Mouse (Mus musculus) E14TG2a.4 (cell line): ENCODE data around the gene Nek9.
A peak's percentile ranks its signal among the peaks of the same experiment; 100 is the strongest.

Experiments
- H3K27me3 ChIP-seq: 2 replicates; pipeline ENCODE4 v1.6.1; 2014; ENCODE audit warnings: low read length, control low read depth; ENCODE audit not compliant: insufficient read depth
- H3K36me3 ChIP-seq: 2 replicates; pipeline ENCODE4 v1.6.1; 2014; ENCODE audit warnings: low read length, control low read depth; ENCODE audit not compliant: insufficient read depth
- H3K4me1 ChIP-seq: replicated peaks from 2 replicates; pipeline ENCODE4 v1.6.1; 2014; ENCODE audit warnings: low read depth, low read length, control low read depth
- H3K4me3 ChIP-seq: replicated peaks from 2 replicates; pipeline ENCODE4 v1.5.1; 2014; ENCODE audit warnings: mild to moderate bottlenecking, low read length
- H3K9me3 ChIP-seq: 2 replicates; pipeline ENCODE4 v1.6.1; 2014; ENCODE audit warnings: low read length, control low read depth
- CTCF ChIP-seq: conservative IDR thresholded peaks from 2 replicates; pipeline ENCODE4 v1.5.1; 2014; ENCODE audit warnings: low read length
- NANOG ChIP-seq: IDR thresholded peaks from 2 replicates; pipeline ENCODE4 v1.6.1; 2014; ENCODE audit warnings: borderline replicate concordance, low read length, mixed read lengths
- POU5F1 ChIP-seq: IDR thresholded peaks from 2 replicates; pipeline ENCODE4 v1.6.1; 2014; ENCODE audit warnings: low read length, borderline replicate concordance

Nek9 gene

DNA sequence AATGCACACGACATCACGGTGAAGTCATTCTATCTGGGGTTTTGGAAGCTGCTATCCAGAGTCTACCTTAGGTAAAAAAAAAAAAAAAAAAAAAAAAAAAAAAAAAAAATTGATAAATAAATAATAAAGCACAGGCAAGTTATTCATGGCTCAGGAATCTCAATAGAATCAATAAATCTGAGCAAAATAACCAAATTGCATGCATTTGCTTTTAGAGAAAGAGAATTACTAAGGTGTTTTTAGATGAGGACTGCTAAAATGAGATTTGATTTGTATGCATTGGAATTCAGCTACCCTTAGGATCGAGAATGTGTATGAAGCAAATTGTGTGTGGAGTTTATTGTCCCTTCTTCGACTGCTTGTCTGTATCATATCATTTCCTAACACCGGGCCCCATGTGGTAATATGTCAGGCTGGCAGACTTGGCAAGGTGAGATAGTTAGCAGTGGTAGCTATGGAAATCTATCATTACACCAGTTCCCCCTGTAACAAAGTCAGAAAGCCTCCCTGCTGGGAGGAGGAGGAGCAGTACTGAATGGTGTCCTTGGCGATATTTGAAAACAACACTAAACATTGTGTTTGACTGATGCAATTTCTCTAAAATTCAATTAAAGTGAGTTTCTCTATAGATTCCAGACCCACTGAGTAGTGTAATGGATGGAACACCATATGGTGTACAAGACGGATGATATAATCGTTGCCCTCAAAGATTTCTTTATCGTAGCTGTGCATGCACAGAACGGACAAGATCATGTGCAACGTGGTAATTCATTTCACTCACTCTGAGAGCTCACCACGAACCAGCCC is 58.1 kb downstream of the Nek9 start:
- Histone ChIP-seq H3K27me3 (0 out of 2 replicates have a peak, but pooled peaks cover under 1% of the 10 kb centered on the region), H3K4me1 (peaks cover 41% of the 10 kb centered on the region), H3K36me3 (peaks cover 28% of the 10 kb centered on the region), H3K9me3 (no peaks in the 10 kb centered on the region), H3K4me3 (peak overlapping the region; percentile 90)
- TF ChIP-seq NANOG (no peak), CTCF (no peak), POU5F1 (no peak)

DNA sequence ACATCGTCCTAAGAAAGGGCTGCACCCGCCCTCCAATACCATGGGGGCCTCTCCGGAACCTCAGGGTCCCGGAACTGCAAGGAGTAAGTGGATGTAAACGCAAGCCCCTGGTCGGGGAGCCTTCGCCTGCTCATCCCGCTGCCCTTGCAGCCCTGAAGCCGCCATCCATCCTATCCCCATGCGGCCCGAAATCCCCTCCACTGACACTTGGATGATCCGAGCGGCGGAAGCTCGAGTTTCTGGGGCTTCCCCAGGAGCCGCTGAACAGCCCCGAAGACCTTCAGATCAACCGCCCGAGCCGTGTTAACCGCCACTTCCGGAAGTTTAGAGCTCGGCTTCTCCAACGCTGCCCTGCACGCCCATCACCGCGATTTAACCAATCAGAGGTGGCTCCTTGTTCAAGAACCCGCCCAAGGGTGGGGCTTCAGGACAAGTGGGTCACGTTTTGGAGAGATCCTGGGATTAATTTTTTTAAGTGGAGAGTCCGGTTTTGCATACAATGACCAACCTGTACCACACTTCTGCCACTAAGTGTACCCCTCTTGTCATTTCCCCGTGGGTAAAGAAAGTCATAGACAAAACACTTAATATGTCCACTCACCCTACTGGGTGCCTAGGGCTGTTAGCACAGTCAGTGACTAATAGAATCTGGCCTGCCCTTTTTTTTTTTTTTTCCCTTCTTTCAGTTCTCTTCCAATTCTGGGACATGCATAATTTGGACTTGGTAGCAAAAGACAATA is 58.9 kb downstream of the Nek9 start:
- no peaks in the 10 kb centered on the region for H3K9me3 ChIP-seq
- H3K36me3 ChIP-seq = peaks cover 33% of the 10 kb centered on the region
- peak overlapping the region; percentile 90 for H3K4me3 ChIP-seq
- H3K4me1 ChIP-seq = peaks cover 47% of the 10 kb centered on the region
- H3K27me3 ChIP-seq = no peaks in the 10 kb centered on the region
- TF ChIP-seq POU5F1 (no peak), NANOG (no peak), CTCF (no peak)

DNA sequence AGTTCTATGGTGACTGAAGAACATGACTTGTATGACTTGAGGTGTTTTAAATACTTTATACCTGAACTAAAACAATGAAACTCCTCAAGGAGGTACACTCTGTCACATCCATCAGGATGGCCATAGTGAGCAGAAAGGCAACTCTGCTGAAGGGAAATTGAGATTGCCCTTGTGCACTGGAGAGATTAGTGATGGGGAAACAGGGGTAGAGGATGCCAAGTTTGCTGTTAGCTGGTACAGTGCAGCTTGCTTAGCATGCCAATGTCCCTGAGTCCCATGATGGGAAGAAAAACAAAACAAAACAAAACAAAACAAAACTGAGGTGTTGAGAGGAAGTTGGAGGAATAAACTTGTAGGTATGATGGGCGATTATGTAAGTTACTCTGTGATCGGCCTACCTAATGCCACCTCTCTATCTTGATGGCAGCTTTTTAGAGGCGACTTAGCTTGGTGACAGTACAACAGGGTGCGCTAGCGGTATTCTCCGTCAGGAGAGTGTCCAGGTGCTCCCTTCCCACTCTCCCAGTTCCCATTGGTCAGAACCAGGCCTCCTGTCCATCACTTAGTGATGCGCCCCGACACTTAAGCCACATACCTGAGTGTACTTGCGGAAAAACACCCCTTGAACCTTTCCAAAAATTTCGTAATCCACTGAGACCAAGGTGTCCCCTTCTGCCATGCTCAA is 59.6 kb downstream of the Nek9 start:
- H3K36me3 ChIP-seq = peaks cover 39% of the 10 kb centered on the region
- H3K4me3 ChIP-seq = peak overlapping the region; percentile 90
- peaks cover 53% of the 10 kb centered on the region for H3K4me1 ChIP-seq
- TF ChIP-seq NANOG = no peak
- TF ChIP-seq CTCF = no peak
- no peak for TF ChIP-seq POU5F1
- no peaks in the 10 kb centered on the region for H3K27me3 ChIP-seq
- no peaks in the 10 kb centered on the region for H3K9me3 ChIP-seq

DNA sequence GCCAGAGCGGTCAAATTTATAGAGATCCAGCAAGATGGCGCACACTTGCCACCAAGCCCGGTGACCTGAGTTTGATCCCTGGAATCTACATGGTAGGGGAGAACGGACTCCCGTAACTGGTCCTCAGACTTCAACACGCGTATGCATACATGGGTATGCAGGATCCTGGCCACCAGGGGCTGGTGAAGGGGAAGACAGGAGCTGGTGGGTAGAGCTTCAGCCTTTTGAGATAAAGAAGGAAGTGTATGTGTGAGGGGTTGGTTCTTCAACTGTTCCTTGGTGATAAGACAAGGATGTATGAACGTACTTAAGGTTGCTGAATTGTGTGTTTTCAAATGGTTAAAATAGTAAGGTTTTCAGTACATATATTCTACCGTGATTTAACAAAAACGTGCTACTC is 60.2 kb downstream of the Nek9 start:
- no peak overlapping the region for H3K4me3 ChIP-seq
- no peak for TF ChIP-seq CTCF
- no peak for TF ChIP-seq NANOG
- no peak for TF ChIP-seq POU5F1
- peaks cover 58% of the 10 kb centered on the region for H3K4me1 ChIP-seq
- H3K9me3 ChIP-seq = no peaks in the 10 kb centered on the region
- H3K36me3 ChIP-seq = peaks cover 39% of the 10 kb centered on the region
- no peaks in the 10 kb centered on the region for H3K27me3 ChIP-seq

DNA sequence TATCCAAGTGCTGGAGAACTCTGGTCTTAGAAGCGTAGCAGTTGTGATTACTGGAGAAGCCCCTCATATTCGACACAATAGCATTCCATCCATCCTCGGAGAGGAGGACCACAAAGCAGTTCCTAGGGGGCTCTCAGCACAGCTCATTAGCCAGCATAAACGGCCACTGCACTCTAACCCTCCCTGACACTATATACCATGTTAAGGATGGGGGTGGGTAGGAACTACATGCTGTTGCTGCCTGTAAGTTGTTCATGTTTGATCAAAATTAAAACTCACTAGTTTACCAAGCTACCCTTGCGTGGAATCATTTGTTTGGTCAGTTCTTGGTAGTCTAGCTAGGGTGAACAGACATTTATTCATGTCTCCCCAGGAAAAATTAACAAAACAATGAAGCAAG is 62.9 kb downstream of the Nek9 start:
- no peaks in the 10 kb centered on the region for H3K9me3 ChIP-seq
- no peaks in the 10 kb centered on the region for H3K27me3 ChIP-seq

DNA sequence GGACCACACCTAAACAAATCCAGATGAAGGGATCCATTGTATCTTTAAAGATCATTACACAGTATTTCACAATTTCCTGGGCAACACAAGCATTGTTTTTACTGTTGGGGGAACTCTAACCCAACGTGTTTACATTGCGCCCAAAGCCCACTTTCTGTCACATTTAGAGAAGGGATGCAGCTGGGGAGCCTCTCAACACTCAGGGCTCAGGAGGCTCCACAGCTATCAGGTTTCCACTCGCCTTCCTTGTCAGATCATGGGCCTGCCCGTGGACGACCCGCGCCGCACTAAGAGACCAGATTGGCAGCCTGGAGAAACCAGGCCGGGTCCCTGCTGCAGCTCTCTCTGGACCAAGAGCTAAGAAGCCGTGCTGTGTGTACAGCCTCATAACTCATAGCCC is 65.7 kb downstream of the Nek9 start:
- peaks cover 43% of the 10 kb centered on the region for H3K36me3 ChIP-seq
- peak overlapping the region; percentile 32; the same call in 1 of the 2 replicates for H3K4me3 ChIP-seq
- H3K9me3 ChIP-seq = no peaks in the 10 kb centered on the region
- TF ChIP-seq NANOG (no peak), POU5F1 (no peak), CTCF (no peak)
- H3K27me3 ChIP-seq = no peaks in the 10 kb centered on the region
- peaks cover 87% of the 10 kb centered on the region for H3K4me1 ChIP-seq

More for the DNA sequence above, 62.9 kb downstream of the Nek9 start:
- TF ChIP-seq POU5F1 (no peak), CTCF (no peak), NANOG (no peak)
- Histone ChIP-seq H3K4me1 (peaks cover 82% of the 10 kb centered on the region), H3K4me3 (no peak overlapping the region), H3K36me3 (peaks cover 39% of the 10 kb centered on the region)

DNA sequence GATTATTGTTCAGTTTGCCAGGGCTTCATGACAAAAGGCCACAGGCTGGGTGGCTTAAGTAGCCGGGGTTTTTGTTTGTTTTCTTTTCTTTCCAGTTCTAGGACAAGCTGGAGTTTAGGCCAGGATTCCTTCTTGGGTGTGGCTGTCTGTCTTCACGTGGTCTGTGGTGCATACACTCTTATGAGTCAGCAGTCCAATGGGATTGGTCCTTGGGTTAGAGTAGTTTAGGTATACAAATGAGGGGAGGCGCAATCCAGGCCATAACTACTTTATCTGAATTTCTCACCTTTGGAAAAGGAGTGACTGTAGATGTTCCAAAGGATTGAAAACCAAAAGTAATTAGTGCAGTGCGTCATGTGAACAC is 67.3 kb downstream of the Nek9 start:
- TF ChIP-seq POU5F1 (no peak), NANOG (no peak), CTCF (no peak)
- Histone ChIP-seq H3K4me1 (peaks cover 75% of the 10 kb centered on the region), H3K27me3 (no peaks in the 10 kb centered on the region), H3K9me3 (no peaks in the 10 kb centered on the region), H3K4me3 (peak overlapping the region; percentile 82; the same call in 1 of the 2 replicates), H3K36me3 (peaks cover 43% of the 10 kb centered on the region)
